Mouse (Mus musculus) testis, adult 2 months (tissue): ENCODE data around the gene Myo10. TPM values are rescaled to one million over a fixed set of nuclear protein-coding genes. Genes with fewer than 3 reads are reported as not detected.

ENCODE experiments used
- H3K27ac ChIP-seq: fragments of 200-500 bp; 2 replicates; pipeline ENCODE4 v1.5.1; 2012; ENCODE audit warnings: low read depth, low read length; ENCODE audit not compliant: control insufficient read depth, insufficient read depth
- H3K27me3 ChIP-seq: fragments of 200-500 bp; 2 replicates; pipeline ENCODE4 v1.6.1; 2012; ENCODE audit warnings: mild to moderate bottlenecking, low read length, moderate library complexity; ENCODE audit not compliant: control insufficient read depth, insufficient read depth
- H3K36me3 ChIP-seq: fragments of 200-500 bp; 2 replicates; pipeline ENCODE4 v1.6.1; 2012; ENCODE audit warnings: mild to moderate bottlenecking, low read length; ENCODE audit not compliant: control insufficient read depth, insufficient read depth
- H3K4me1 ChIP-seq: fragments of 200-500 bp; 2 replicates; pipeline ENCODE4 v1.6.1; 2012; ENCODE audit warnings: low read length; ENCODE audit not compliant: control insufficient read depth, insufficient read depth
- H3K4me3 ChIP-seq: fragments of 200-500 bp; 2 replicates; pipeline ENCODE4 v1.5.1; 2012; ENCODE audit warnings: low read depth, mild to moderate bottlenecking, low read length, moderate library complexity, mixed read lengths; ENCODE audit not compliant: control insufficient read depth
- CTCF ChIP-seq: fragments of 200-500 bp; IDR thresholded peaks from 2 replicates; pipeline ENCODE4 v1.5.1; 2012; ENCODE audit warnings: low read depth, mild to moderate bottlenecking, inconsistent platforms, low read length, moderate library complexity; ENCODE audit not compliant: control insufficient read depth, insufficient read depth, insufficient replicate concordance
- POLR2A ChIP-seq: fragments of 200-500 bp; IDR thresholded peaks from 2 replicates; pipeline ENCODE4 v1.6.1; 2012; ENCODE audit warnings: low read depth, mild to moderate bottlenecking, inconsistent platforms, low read length, moderate library complexity; ENCODE audit not compliant: control insufficient read depth
- polyA plus RNA-seq: library from polyadenylated mRNA; depleted of rRNA; stranded (reverse); fragments of >200 nt; gene quantifications from 2 replicates; pipeline ENCODE4 v1.2.3, GENCODE M21; 2012

Gene Myo10
- polyA plus RNA-seq, 1 experiment = 17.5 TPM

DNA sequence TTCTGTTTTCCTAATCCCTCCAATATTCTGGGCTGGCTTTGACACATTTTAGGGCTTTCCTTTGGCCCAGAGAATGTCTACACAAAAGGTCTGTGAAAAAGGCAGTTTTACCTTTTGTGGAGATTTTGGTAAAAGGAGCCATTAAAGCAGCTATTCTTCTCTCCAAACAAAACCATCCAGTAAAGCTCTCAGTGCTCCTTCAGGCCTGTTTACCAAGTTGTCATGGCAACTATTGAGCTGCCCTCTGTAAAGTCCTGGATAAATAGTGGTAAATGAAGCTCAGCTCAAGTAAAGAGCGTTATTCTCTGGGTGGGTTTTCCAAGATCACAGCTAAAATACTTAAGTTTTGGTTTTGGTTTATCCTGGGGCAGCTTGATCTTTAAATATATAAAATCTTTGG lies 130.3 kb downstream of the Myo10 start:
- H3K36me3 ChIP-seq = no peaks in the 10 kb centered on the region
- H3K27ac ChIP-seq = no peak overlapping the region
- H3K4me1 ChIP-seq = no peaks in the 10 kb centered on the region

GRCm38 (mm10) chr15:25753003-25753402 lies 130.7 kb downstream of the Myo10 start:
- no peak overlapping the region for H3K4me3 ChIP-seq
- H3K36me3 ChIP-seq = no peaks in the 10 kb centered on the region
- no peak for TF ChIP-seq POLR2A
- TF ChIP-seq CTCF = no peak
- H3K27ac ChIP-seq = no peak overlapping the region
- H3K27me3 ChIP-seq = no peaks in the 10 kb centered on the region
- H3K4me1 ChIP-seq = no peaks in the 10 kb centered on the region

More for the DNA sequence above, 130.3 kb downstream of the Myo10 start:
- Histone ChIP-seq H3K27me3 (no peaks in the 10 kb centered on the region), H3K4me3 (no peak overlapping the region)
- TF ChIP-seq CTCF = no peak
- TF ChIP-seq POLR2A = no peak

GRCm38 (mm10) chr15:25753878-25754277 lies 131.6 kb downstream of the Myo10 start:
- H3K27me3 ChIP-seq = no peaks in the 10 kb centered on the region
- TF ChIP-seq POLR2A = no peak
- TF ChIP-seq CTCF = no peak
- H3K4me3 ChIP-seq = no peak overlapping the region
- H3K36me3 ChIP-seq = no peaks in the 10 kb centered on the region
- H3K4me1 ChIP-seq = no peaks in the 10 kb centered on the region
- no peak overlapping the region for H3K27ac ChIP-seq

DNA sequence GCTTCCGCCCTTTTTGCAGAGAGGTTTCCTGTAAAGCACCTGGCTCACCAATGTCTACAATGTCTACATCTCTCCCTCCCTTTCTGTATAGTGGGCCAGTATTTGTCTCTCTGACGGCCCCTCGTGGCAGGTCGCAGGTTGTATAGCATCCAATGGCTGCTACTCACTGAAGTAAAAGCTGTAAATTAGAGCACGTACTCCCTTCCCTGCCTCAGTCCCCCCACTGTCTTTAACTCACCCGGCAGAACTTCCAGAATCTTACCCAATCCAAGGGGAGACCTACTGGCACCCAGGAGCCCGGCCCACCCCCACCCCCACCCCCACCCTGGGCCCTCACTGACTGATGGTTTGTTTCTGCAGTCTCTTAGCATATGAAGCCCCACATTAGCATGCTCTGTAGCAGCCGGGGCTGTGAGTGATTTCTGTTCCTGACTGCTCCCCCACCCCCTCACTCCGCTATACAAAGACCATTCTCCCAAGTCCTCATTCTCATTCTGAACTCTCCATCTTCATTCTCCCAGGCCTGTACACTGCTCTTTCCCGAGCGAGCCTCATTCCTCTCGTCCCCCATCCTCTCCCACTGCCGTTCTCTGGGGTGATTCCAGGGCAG lies 132.1 kb downstream of the Myo10 start:
- TF ChIP-seq CTCF (no peak), POLR2A (no peak)
- H3K27me3 ChIP-seq = no peaks in the 10 kb centered on the region
- H3K4me3 ChIP-seq = no peak overlapping the region
- no peak overlapping the region for H3K27ac ChIP-seq
- no peaks in the 10 kb centered on the region for H3K36me3 ChIP-seq
- H3K4me1 ChIP-seq = no peaks in the 10 kb centered on the region

DNA sequence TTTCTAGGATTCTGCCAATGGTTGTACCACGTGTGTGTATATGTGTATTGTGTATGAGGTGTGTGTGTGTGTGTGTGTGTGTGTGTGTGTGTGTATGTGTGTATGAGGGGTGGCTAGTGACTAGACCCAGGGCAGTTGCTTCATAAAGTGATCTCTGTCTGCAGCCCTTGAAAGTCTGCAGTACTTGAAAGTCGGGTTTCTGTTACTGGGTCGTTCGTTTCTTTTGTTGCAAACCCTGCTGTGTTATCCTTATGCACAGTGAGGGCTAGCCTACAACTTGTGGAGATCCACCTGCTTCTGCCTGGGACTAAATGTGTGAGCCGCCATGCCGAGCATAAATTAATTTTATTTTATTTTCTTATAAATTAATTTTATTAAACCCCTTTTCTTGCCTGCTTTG lies 133.2 kb downstream of the Myo10 start:
- H3K27me3 ChIP-seq = no peaks in the 10 kb centered on the region
- no peaks in the 10 kb centered on the region for H3K4me1 ChIP-seq
- no peak for TF ChIP-seq CTCF
- TF ChIP-seq POLR2A = no peak
- H3K36me3 ChIP-seq = no peaks in the 10 kb centered on the region
- no peak overlapping the region for H3K4me3 ChIP-seq
- no peak overlapping the region for H3K27ac ChIP-seq

GRCm38 (mm10) chr15:25756072-25756471 lies 133.7 kb downstream of the Myo10 start:
- TF ChIP-seq CTCF (no peak), POLR2A (no peak)
- H3K4me3 ChIP-seq = no peak overlapping the region

DNA sequence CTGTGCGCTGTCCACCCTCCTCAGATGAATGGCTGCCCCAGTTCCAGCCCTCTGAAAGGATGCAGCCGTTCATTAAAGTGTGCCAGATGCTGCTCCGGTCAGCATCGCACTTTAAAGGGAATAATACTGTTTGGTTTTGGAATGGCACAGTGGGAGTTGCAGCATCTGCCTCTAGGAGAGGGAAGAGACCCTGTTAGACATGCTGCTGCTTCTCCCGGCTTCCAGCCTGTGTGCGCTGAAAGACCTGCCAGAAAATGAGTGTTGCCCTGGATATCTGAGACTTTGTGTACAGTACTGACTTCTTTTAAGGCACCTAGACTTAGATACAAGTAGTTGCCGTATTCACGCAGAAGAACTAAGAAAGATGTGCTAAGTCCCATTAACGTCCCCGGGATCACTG lies 135.7 kb downstream of the Myo10 start:
- H3K36me3 ChIP-seq = no peaks in the 10 kb centered on the region
- H3K27me3 ChIP-seq = no peaks in the 10 kb centered on the region
- no peak overlapping the region for H3K27ac ChIP-seq
- H3K4me3 ChIP-seq = no peak overlapping the region
- no peaks in the 10 kb centered on the region for H3K4me1 ChIP-seq
- TF ChIP-seq POLR2A (no peak), CTCF (no peak)

More at GRCm38 (mm10) chr15:25756072-25756471, 133.7 kb downstream of the Myo10 start:
- Histone ChIP-seq H3K4me1 (no peaks in the 10 kb centered on the region), H3K27me3 (no peaks in the 10 kb centered on the region), H3K36me3 (no peaks in the 10 kb centered on the region), H3K27ac (no peak overlapping the region)
